Mouse (Mus musculus) stomach, embryonic 15.5 days (tissue): ENCODE measurements around the gene Tbx2. TPM values are rescaled to one million over a fixed set of nuclear protein-coding genes. Genes with fewer than 3 reads are reported as not detected.
A peak's percentile ranks its signal among the peaks of the same experiment; 100 is the strongest.

Experiments
- ATAC-seq: fragments of 200-750 bp; cut with Nextera tagmentation; 2 replicates; pipeline ENCODE4 v1.8.0; 2017; ENCODE audit warnings: low read depth, moderate number of reproducible peaks, moderate TSS enrichment; ENCODE audit not compliant: insufficient read depth, low FRiP score
- H3K27ac ChIP-seq: fragments of 300-500 bp; sonication (generic); 2 replicates; pipeline ENCODE4 v1.5.1; 2015; ENCODE audit warnings: mild to moderate bottlenecking, inconsistent platforms
- H3K27me3 ChIP-seq: fragments of 300-500 bp; sonication (generic); replicated peaks from 2 replicates; pipeline ENCODE4 v1.6.1; 2015; ENCODE audit warnings: inconsistent platforms
- H3K36me3 ChIP-seq: fragments of 300-500 bp; sonication (generic); 2 replicates; pipeline ENCODE4 v1.6.1; 2015; ENCODE audit warnings: inconsistent platforms
- H3K4me1 ChIP-seq: fragments of 300-500 bp; sonication (generic); 2 replicates; pipeline ENCODE4 v1.6.1; 2015; ENCODE audit warnings: inconsistent platforms
- H3K4me2 ChIP-seq: fragments of 300-500 bp; sonication (generic); 2 replicates; pipeline ENCODE4 v1.6.1; 2015; ENCODE audit warnings: mild to moderate bottlenecking, inconsistent platforms
- H3K4me3 ChIP-seq: fragments of 300-500 bp; sonication (generic); replicated peaks from 2 replicates; pipeline ENCODE4 v1.5.1; 2015; ENCODE audit warnings: inconsistent platforms
- H3K9ac ChIP-seq: fragments of 300-500 bp; sonication (generic); 2 replicates; pipeline ENCODE4 v1.6.1; 2015; ENCODE audit warnings: inconsistent platforms
- H3K9me3 ChIP-seq: fragments of 300-500 bp; sonication (generic); 2 replicates; pipeline ENCODE4 v1.6.1; 2016; ENCODE audit warnings: inconsistent platforms
- WGBS: fragments of 180-500 bp; shearing (Covaris S2); methylation state at CpG from one replicate; pipeline ENCODE4 v1.1.7; 2015; 5-methylcytosine and 5-hydroxymethylcytosine counted together
- polyA plus RNA-seq: library from polyadenylated mRNA; unstranded; fragments of >200 nt; fragmentation: Nextera tagmentation; extraction: Ambion mirVana; gene quantifications from 2 replicates; pipeline ENCODE4 v1.2.1, GENCODE M21; 2015

Tbx2 gene
- polyA plus RNA-seq, 1 experiment from 2014 or later = 6.6 TPM

DNA sequence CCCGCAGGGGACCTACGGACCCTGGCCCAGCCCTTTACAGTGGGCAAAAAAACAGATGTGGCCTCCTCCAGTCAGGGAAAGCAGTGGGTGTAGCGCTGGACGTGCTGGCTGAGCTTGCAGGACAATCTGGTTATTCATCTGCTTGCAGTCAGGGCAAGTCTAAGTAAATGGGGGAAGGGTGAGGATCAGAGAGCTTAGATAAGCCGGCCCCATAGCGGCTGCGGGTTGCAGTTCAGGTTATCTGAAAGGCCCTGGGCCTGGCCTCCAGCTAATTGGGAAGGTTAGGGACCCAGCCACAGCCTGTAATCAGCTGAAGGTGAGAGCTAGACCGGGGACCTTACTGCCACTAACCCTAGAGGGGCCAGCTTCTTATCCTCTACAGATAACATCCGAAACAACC, 5.0 kb upstream of the Tbx2 start:
- ATAC-seq = no peak
- WGBS = 37% methylated on average over 9 of the region's 9 CpGs
- no peaks in the 10 kb centered on the region for H3K36me3 ChIP-seq
- no peak overlapping the region for H3K9ac ChIP-seq
- peaks cover 37% of the 10 kb centered on the region for H3K4me1 ChIP-seq
- H3K4me2 ChIP-seq = 0 out of 2 replicates have a peak overlapping the region, but pooled peaks have one; percentile 5
- H3K27me3 ChIP-seq = peaks cover 58% of the 10 kb centered on the region
- H3K27ac ChIP-seq = peak overlapping the region; percentile 28; the same call in 1 of the 2 replicates
- H3K4me3 ChIP-seq = no peak overlapping the region
- no peaks in the 10 kb centered on the region for H3K9me3 ChIP-seq

DNA sequence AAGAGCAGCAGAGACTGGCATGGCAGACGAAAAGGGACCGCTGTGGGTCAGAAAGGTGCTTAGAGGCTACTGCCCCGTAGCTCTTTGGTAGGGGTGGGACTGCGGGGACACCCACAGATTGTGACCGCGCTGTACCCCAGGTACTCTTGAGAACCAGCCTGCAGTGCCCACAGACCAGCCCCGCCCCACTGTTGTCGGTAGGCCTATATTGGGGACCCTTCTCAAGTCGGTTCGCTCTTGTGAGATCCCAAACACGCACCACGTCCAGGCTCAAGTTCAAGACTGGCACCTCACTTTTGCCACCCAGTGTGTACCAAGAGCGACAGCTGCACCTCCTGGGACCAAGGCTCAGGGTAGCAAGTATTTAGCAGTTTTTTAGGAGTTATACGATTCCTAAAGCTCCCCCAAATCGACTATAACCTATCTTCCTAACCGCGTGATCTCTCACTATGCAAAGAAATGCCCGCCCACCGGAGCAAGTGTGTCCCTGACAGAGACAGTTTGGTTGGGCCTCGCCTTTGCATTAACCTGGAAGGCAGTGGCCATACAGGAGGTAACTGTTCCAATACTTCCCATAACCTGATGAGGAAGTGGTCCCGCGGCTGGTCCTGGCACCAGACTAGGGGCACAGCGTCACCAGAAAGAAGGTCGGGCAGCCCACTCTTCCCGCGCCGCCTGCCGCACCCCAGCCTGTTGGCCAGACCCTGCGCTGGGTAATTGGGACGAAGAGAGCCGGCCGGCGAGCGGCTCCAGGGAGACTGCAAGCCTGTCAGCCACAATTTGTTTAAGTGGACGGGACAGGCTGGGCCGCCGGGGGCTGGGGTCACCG, 3.4 kb upstream of the Tbx2 start:
- no peak for ATAC-seq
- H3K4me1 ChIP-seq = peaks cover 35% of the 10 kb centered on the region

DNA sequence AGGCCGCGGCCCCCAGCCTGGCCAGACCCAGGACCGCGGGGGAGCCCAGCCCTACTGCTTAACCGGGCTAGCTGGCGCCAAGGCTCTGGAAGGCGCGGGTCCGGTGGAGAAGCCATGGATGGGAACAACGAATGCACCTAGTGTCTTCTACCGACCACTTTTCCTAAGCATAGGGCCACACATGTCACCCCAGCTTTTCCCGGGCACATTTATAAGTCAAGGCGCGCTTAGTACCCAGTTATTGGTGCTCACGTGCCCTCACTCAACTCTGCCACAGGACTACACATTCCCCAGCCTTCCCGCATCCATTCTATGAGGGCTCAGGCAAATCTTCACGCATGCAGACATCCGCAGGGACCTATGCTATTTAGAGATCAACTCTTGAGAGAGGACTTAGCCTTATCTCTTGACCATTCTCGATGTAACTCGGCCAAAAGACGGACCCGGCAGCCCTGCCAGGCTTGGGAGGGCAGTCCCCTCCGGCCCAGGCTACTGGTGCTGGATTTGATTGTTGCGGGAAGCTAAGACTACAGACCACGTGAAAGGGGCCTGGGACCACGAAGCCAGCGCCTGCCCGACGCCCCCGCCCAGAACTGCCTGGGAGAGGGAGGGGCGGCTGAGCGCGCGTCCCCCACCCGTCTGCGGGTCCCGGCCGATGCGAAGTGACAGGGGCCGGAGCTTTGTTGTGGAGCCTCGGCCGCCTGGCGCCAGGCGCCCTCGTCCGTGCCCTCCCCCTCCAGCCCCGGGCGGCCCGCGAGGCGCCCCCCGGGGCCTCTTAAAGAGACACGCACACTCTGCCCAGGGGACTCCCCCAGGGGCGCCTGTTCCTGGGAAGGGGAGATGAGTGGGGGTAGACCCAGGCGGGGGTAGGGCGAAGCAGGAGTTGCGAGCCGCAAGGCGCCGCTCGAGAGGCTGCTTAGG, 2.6 kb upstream of the Tbx2 start:
- Histone ChIP-seq H3K27ac (0 out of 2 replicates have a peak overlapping the region, but pooled peaks have one; percentile 32), H3K4me3 (peak overlapping the region; percentile 23), H3K27me3 (peaks cover 67% of the 10 kb centered on the region), H3K4me1 (peaks cover 33% of the 10 kb centered on the region), H3K9me3 (no peaks in the 10 kb centered on the region), H3K4me2 (peak overlapping the region; percentile 95), H3K36me3 (no peaks in the 10 kb centered on the region), H3K9ac (no peak overlapping the region)
- WGBS = 3% methylated on average over 59 of the region's 61 CpGs
- no peak for ATAC-seq

More for the DNA sequence above, 3.4 kb upstream of the Tbx2 start:
- H3K27me3 ChIP-seq = peaks cover 60% of the 10 kb centered on the region
- no peak overlapping the region for H3K9ac ChIP-seq
- no peaks in the 10 kb centered on the region for H3K9me3 ChIP-seq
- WGBS = 24% methylated on average over 38 of the region's 38 CpGs
- H3K4me2 ChIP-seq = peak overlapping the region; percentile 95
- peak overlapping the region; percentile 23 for H3K4me3 ChIP-seq
- no peak overlapping the region for H3K27ac ChIP-seq
- H3K36me3 ChIP-seq = no peaks in the 10 kb centered on the region

DNA sequence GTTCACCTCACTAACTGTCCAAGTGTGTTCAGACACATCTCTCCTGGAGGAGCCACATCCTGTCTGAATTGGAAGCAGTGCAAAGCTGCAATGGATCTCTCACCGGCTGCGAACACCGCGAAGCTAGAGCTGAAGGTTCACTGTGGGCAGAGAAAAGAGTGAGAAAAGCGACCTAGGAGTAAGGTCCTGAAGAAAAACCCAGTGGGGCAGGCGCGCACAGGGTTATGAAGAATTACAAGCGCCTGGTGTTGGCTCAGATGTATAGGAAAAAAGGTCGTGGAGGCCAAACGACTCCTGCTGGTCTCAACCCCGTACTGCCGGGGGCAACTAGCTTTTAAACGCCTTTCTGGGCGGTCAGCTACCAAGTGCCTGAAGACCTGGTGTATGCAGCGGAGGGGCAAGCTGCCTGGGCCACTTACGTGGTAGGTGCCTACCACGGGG, 1.4 kb upstream of the Tbx2 start:
- Histone ChIP-seq H3K9ac (no peak overlapping the region), H3K27ac (peak overlapping the region; percentile 27; the same call in 1 of the 2 replicates), H3K4me2 (peak overlapping the region; percentile 95), H3K36me3 (no peaks in the 10 kb centered on the region), H3K4me3 (peak overlapping the region; percentile 60; the same call in 1 of the 2 replicates), H3K27me3 (peaks cover 76% of the 10 kb centered on the region), H3K4me1 (peaks cover 31% of the 10 kb centered on the region), H3K9me3 (no peaks in the 10 kb centered on the region)
- ATAC-seq = no peak
- WGBS = 14% methylated on average over 17 of the region's 17 CpGs

DNA sequence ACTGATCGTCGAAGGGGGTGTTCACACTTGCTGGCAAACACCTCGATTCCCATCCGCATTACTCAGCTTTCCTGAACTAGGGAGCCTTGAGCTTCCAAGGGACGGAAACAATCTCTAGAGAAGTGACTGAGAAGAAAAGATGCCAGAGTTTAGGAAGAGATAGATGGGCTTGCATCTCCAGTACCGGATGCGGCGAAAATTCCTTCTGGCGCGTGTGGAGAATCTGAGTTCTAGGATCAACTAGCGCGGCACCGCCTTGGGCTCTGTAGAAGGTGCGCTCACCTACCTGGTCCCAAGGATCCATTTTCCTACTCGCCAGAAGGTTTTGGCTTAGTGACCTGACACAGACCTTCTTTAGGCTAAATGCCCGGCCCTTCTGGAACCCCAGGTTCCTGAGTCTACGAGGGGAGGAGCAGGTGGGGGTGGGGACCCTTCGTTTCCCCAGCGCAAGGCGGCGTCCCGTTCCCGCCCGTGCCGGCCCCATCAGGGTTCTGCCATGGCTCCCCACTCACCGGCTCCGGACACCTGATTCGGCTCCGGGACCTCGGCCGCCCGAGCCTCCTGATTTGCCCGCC, 608 bp upstream of the Tbx2 start:
- no peaks in the 10 kb centered on the region for H3K36me3 ChIP-seq
- H3K4me3 ChIP-seq = peak overlapping the region; percentile 60
- H3K9me3 ChIP-seq = no peaks in the 10 kb centered on the region
- peak overlapping the region; percentile 84 for H3K27ac ChIP-seq
- 0 out of 2 replicates have a peak overlapping the region, but pooled peaks have one; percentile 20 for H3K9ac ChIP-seq
- ATAC-seq = no peak
- peaks cover 32% of the 10 kb centered on the region for H3K4me1 ChIP-seq
- H3K4me2 ChIP-seq = peak overlapping the region; percentile 95
- under 1% methylated on average over 33 of the region's 33 CpGs for WGBS
- H3K27me3 ChIP-seq = peaks cover 76% of the 10 kb centered on the region

DNA sequence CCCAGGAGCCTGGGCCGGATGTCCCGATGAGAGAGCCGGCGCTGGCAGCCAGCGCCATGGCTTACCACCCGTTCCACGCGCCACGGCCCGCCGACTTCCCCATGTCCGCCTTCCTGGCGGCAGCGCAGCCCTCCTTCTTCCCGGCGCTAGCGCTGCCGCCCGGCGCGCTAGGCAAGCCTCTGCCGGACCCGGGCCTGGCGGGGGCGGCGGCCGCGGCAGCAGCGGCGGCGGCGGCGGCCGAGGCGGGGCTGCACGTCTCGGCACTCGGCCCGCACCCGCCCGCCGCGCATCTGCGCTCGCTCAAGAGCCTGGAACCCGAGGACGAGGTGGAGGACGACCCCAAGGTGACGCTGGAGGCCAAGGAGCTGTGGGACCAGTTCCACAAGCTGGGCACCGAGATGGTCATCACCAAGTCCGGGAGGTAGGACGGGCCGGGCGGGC, 750 bp downstream of the Tbx2 start:
- H3K4me1 ChIP-seq = peaks cover 37% of the 10 kb centered on the region
- H3K9ac ChIP-seq = peak overlapping the region; percentile 53
- ATAC-seq = no peak
- WGBS = 1% methylated on average over 49 of the region's 54 CpGs
- H3K9me3 ChIP-seq = no peaks in the 10 kb centered on the region
- H3K36me3 ChIP-seq = no peaks in the 10 kb centered on the region
- peak overlapping the region; percentile 95 for H3K4me2 ChIP-seq
- H3K27ac ChIP-seq = peak overlapping the region; percentile 76
- H3K4me3 ChIP-seq = peak overlapping the region; percentile 60
- peaks cover 78% of the 10 kb centered on the region for H3K27me3 ChIP-seq

DNA sequence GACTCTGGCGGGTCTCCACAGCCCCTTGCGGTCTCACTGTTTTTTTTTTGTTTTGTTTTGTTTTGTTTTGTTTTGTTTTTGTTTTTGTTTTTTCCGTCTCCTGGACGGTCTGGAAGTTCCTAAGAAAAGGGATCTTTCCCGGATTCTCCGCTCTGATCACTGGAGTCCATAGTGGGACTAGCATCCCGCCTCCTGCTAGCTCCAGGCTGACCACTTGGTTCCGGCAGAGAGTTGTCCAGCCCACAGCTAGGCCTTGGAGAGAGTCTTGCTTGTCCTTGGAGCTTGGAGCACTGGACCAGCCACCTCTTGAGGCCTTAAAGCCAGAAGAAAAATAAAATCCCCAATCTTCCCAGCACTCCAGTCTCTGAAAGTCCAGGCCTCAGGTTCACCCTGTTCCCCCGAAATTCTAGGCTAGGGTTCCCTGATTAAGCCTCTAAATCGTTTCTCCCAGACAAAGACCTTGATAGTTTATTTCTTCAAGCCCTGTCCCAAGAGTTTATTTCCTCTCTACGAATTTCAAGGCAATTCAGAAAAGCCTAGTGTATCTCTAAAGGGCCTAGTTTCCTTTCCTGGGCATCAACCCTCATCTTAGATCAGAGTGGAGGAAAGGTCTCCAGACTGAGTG, 1.5 kb downstream of the Tbx2 start:
- peaks cover 40% of the 10 kb centered on the region for H3K4me1 ChIP-seq
- peak overlapping the region; percentile 31; the same call in 1 of the 2 replicates for H3K27ac ChIP-seq
- no peaks in the 10 kb centered on the region for H3K36me3 ChIP-seq
- peaks cover 77% of the 10 kb centered on the region for H3K27me3 ChIP-seq
- ATAC-seq = no peak
- peak overlapping the region; percentile 13; the same call in 1 of the 2 replicates for H3K9ac ChIP-seq
- peak overlapping the region; percentile 60 for H3K4me3 ChIP-seq
- no peaks in the 10 kb centered on the region for H3K9me3 ChIP-seq
- WGBS = 22% methylated on average over 11 of the region's 11 CpGs
- peak overlapping the region; percentile 95 for H3K4me2 ChIP-seq

DNA sequence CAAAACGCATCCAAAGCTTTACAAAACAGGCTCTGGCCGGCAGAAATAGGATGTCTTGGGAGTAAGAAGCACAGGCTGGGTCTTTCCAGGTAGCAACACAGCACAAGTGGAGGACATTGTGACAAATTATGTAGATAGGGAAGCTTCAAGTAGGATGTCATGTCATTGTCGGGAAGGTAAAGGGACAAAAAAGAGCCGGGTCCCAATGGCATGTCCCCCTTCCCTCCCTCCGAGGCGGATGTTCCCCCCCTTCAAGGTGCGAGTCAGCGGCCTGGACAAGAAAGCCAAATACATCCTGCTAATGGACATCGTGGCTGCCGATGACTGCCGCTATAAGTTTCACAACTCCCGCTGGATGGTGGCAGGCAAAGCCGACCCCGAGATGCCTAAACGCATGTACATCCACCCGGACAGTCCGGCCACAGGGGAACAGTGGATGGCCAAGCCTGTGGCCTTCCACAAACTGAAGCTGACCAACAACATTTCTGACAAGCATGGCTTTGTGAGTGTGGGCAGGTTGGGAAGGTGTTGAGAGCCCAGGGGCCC, 2.1 kb downstream of the Tbx2 start:
- Histone ChIP-seq H3K4me1 (peaks cover 36% of the 10 kb centered on the region), H3K9me3 (no peaks in the 10 kb centered on the region), H3K36me3 (no peaks in the 10 kb centered on the region), H3K4me2 (peak overlapping the region; percentile 95), H3K9ac (peak overlapping the region; percentile 13; the same call in 1 of the 2 replicates), H3K27me3 (peaks cover 74% of the 10 kb centered on the region), H3K27ac (no peak overlapping the region), H3K4me3 (peak overlapping the region; percentile 60)
- 25% methylated on average over 17 of the region's 17 CpGs for WGBS
- no peak for ATAC-seq

DNA sequence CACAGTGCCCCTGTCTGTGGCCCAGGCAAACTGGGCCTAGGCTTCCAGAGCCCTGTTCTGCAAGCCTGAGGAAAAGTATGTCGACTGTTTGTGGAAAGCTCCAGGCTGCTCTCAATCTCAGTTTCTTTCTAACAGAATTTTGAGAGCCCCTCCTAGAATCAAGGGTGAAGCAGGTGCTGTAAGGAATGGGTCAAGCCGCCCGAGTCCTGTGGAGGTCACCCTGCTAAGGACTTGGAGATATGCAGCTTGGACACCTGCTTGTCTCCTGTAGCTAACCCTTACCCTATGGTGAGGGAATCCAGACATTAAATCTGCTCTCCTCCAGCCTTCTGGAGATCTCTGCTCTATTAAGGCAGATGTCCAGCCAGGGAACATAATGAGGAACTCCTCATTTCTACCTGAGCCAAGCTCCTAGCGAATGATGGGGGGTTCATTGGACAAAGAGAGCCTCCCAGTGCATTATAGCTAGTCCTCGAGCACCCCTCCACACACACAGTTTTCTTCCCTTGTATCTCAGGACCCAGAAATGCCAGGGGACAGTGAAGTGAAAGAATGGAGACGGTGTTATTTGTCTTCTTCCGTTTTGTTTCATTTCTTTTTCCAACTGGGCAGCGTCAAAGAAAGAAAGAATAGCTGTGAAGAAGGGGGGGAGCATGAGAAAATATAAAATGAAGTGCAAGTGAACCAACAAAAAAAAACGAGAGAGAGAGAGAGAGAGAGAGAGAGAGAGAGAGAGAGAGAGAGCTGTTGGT, 2.8 kb downstream of the Tbx2 start:
- Histone ChIP-seq H3K27ac (no peak overlapping the region), H3K4me2 (peak overlapping the region; percentile 95), H3K9ac (no peak overlapping the region), H3K9me3 (no peaks in the 10 kb centered on the region), H3K36me3 (no peaks in the 10 kb centered on the region), H3K4me1 (peaks cover 29% of the 10 kb centered on the region), H3K27me3 (peaks cover 75% of the 10 kb centered on the region), H3K4me3 (peak overlapping the region; percentile 60)
- WGBS = 36% methylated on average over 9 of the region's 9 CpGs
- ATAC-seq = no peak

DNA sequence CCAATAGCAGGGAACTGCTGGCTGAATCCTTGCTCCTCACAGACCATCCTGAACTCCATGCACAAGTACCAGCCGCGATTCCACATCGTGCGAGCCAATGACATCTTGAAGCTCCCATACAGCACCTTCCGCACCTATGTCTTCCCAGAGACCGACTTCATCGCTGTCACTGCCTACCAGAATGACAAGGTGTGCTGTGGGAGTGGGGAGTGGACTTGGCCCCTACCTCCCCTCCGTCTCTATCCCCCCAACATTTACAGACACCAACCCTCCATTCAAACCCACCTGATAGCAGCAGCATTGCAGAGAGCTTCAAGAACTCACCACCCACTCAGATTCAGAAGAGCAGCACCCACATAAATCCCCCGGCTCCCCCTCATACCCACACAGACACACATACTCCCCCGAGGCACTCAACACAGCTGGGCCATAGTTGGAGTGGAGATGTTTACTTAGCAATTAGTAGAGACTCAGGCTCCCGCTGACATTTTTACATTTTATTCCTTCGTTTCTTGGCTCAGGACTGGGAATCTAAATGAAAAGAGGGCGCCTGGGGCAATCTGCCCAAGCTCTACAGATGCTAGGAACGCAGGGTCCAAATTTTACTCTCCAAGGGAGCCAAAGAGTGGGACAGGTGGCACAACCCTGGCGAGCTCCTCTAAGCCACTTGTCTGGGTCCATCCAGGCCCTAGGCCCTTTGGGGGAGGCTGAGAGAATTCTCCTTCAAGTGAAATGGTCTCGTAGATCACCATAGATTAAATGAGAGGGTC, 3.6 kb downstream of the Tbx2 start:
- no peaks in the 10 kb centered on the region for H3K36me3 ChIP-seq
- 27% methylated on average over 16 of the region's 16 CpGs for WGBS

More for the DNA sequence above, 3.6 kb downstream of the Tbx2 start:
- peak overlapping the region; percentile 60 for H3K4me3 ChIP-seq
- H3K4me2 ChIP-seq = peak overlapping the region; percentile 95
- ATAC-seq = no peak
- peaks cover 27% of the 10 kb centered on the region for H3K4me1 ChIP-seq
- H3K27me3 ChIP-seq = peaks cover 75% of the 10 kb centered on the region
- H3K9me3 ChIP-seq = no peaks in the 10 kb centered on the region
- no peak overlapping the region for H3K9ac ChIP-seq
- 0 out of 2 replicates have a peak overlapping the region, but pooled peaks have one; percentile 27 for H3K27ac ChIP-seq
